Mouse (Mus musculus) regulatory T cell (primary cell): ENCODE measurements around the gene Mlxip.

Experiments used
- in situ Hi-C: fragments of 300-600 bp; cut with MboI, MseI; formaldehyde crosslinking; loops from one replicate; pipeline ENCODE4 v1.15.1; 2025; ENCODE audit warnings: high pct_unique_total_duplicates

The Mlxip gene

DNA sequence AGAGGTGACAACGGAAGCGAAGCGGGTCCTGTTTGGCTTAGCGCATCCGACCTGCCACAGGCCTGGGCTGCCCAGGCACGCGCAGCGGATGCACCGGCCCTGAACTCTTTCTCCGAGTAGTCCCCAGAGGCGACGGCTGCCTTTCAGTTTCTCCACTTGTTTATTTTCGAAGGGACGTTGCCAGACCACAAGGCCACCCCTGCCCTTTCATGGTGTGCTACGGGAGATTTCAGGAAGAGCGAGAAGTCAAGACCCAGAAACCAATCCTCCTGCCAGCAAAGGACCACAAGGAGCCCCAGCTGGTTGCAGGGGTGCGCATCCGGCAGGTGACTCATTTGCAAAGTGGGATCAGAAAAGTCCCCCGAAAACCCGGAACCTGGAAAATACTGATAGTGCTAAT, 12.6 kb upstream of the Mlxip start:
- in situ Hi-C loops, result no loop called here

DNA sequence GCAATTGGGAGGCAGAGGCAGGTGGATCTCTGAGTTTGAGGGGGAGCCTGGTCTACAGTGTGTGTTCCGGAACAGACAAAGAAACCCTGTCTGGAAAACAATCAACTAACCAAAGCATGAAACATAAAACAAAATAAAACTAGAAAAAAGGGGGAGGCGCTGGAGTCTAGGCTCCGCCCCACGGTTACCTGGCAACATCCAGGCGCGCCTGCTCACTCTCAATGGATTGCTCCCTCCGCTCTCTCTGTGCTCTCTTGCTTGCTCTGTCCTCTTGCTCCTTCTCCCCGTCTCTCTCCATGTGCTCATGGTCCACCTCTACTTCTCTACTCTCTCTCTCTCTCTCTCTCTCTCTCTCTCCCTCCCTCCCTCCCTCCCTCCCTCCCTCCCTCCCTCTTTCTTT, 11.9 kb upstream of the Mlxip start:
- in situ Hi-C loops, result no loop called here

DNA sequence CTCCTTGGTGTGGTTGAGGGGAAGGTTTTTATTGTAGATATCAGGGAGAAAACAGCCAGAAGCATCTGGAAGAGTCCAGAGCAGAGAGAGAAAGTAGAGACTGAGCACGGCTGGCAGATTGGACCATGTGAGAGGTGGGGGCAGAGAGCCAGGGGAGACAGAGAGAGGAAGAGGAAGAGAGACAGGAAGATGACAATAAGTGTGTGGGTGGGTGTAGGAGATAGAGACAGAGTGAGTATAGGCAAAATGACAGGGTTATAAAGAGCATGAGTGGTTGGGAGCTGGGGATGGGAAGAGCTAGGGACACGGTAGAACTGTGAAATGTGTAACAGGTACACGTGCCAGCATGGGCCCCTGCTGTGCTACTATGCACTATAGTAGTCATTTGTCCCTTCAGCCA, 6.1 kb upstream of the Mlxip start:
- in situ Hi-C loops, result no loop called here

DNA sequence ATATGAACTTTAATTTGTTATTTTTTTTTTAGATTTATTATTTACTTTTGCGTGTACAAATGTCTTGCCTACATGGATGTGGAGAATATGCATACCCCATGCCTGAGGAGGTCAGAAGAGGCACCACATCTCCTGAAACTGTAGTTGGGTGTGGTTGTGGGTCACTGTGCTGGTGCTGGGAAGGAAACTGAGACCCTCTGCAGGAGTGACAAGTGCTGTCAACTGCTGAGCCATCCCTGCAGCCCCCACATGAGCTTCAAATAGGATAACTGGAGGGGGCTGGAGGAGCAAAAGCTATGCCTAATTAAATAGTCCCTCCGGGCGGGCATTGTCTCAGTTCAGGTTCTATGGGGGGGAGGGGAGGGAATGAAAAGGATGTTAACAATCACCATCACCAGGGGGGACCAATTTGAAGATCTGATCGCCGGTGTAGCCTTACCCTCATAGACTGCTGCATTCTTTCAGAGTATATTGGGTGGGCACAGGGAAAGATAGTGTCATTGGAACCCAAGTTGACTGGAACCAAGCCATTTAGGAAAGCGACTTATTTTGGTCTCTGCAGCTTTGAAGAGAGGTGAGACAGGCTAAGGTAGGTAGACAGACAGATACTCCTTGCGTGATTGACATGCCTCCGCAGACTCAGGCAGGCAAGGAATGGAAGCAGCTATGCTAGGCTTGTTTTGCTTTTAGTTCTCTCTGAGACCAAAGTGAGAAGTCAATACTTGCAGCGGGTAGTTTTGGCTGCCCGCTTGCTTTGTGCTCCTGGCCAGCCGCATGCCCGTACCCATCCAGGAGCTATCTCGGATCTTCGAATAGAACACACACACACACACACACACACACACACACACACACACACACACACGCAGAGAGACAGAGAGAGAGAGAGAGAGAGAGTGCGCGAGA, 3.8 kb upstream of the Mlxip start:
- in situ Hi-C loops, result loop anchor here (10.0 kb wide), 1 partner anchor 1044 kb away; the partner anchor contains the start of gene Kmt5a

DNA sequence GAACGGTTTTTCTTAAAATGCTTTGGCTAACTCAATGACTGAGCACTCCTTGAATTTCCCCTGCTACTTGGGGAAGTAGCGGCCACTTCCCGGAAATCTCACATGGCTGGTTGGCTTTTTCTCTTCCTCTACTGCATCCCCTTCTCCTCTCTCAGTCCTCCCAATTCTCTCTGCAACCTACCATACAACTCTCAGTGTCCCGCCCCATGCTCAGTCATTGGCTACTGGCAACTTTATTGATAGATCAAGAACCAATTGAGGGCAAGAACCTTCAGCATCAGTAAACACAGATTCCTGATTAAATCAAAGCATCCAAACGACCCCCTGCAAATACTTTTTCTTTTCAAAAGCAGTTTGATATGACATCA, 3.2 kb upstream of the Mlxip start:
- in situ Hi-C loops, result loop anchor here (10.0 kb wide), 1 partner anchor 1043 kb away; the partner anchor contains the start of gene Kmt5a

DNA sequence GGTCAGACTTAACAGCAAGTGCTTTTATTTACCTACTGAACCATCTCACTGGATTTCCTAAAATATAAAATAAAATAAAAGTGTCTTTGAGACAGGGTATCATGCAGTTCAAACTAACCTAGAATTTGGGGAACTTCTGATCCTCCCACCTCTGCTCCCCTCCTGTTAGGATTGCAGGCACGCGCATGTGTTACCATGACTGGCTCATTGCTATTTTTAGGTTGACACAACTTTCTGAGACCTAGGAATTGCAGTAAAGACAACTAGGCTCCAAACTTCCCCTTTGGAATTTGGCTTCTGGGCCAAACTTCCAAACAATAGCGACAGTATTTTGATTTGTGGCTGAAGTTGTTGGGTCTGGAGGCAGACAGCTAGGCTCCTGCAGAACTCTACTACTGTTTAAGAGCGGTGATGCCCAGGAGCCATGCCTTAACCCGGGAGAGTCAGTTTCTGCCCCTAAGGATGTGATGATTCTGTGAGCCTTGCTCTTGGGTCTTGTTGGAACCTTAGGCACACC, 754 bp upstream of the Mlxip start:
- in situ Hi-C loops, result loop anchor here (10.0 kb wide), 1 partner anchor 1041 kb away; the partner anchor contains the start of gene Kmt5a

DNA sequence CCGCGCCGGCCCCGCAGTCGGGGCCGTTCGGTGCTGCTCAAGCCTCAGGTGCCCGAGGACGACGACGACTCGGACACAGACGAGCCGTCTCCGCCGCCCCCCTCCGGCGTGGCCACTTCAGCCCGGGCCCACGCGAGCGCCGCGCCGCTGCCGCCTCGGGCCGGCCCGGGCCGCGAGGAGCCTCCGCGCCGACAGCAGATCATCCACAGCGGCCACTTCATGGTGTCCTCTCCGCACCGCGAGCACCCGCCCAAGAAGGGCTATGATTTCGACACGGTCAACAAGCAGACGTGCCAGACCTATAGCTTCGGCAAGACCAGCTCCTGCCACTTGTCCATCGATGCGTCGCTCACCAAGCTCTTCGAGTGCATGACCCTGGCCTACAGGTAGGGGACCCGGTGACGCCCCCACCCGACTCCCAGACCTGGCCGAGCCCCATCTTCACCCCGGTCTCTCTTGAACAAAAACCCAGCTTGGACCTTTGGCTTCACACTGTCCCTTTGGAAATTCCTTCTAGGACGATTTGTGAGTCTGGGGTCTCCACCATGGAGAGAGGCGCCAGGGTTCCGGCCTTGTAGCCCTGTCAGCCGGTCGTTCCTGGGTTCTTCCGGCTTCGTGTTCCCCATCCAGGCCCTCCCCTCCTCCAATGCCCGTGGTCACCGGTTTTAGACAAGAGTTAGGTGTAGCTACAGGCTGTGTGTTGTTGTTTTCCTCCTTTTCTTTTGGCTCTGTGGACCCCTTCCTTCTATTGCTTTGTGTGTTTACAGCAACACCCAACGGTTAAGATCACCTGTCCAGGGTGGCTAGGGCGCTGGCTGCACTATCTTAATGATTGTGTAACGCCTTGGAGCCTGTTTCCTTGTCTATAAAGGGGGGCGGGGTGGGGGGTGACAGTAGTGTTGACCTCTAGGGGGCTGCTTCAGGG, 621 bp downstream of the Mlxip start:
- in situ Hi-C loops, result loop anchor here (10.0 kb wide), 1 partner anchor 1040 kb away; the partner anchor contains the start of gene Kmt5a

DNA sequence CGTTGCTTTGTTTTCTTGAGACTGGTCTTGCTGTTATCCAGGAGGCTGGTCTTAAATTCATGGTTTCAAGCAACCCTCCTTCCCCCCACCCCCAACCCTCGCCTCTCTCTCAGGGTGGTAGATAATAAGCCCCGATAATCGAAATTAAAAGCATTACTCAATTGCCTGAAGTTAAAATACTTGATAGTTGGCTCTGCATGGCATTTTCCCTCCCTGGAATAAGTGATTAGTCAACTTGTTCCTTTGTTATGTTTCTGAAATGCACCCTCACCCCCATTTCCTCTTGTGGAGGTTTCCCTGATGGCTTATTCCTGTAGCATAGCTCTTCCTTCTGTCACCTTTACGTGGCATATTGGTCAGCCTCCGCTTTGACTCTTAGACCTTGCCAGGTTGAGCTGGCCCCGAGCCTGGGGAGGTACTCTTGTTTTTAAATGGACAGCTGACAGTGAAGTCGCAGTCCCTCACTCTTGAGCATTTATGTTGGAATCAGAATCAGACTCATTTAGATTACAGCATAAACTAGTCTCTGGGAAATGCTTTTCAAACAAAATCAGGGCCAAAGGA, 2.4 kb downstream of the Mlxip start:
- in situ Hi-C loops, result loop anchor here (10.0 kb wide), 1 partner anchor 1038 kb away; the partner anchor contains the start of gene Kmt5a

DNA sequence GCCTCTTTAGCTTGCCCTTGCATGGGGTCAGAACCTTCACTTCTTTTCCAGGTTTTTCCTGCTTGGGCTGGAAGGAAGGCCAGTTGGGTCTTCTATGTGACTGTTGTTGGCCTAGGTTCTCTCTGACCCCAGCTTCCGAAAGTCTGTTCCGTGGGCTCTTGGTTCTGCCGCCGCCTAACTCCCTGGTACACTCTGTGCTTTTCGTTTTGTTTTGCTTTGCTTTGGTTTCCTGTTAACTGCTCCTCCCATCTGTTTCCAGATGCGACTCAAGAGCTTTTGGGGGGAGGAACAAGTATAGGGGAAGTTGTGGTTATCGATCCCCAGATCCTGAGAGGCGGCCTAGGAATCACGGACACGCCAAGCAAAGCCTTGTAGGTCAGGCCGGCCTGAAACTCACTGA, 3.2 kb downstream of the Mlxip start:
- in situ Hi-C loops, result loop anchor here (10.0 kb wide), 1 partner anchor 1037 kb away; the partner anchor contains the start of gene Kmt5a

DNA sequence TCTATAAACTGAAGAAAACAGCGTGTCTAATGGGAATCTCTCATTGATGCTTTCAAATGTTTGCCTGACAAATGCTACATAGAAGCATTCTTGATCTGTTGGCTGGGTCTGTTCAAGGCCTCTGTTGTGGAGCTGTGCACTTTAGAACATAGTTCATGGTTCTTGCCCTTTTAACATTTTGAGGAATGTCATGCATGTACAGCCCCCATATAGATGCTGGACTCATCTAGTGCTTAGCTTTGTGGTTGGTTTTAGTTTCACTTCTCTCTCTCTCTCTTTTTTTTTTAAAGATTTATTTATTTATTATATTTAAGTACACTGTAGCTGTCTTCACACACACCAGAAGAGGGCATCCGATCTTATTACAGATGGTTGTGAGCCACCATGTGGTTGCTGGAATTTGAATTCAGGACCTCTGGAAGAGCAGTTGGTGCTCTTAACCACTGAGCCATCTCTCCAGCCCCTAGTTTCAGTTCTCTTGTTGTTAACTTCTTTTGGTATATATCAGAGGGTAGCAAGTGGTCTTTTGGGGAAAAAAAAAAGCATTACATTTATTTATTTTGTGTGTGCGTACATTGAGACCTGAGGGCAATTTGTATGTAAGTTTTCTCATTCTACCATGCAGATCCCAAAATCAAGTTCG, 4.4 kb downstream of the Mlxip start:
- in situ Hi-C loops, result loop anchor here (10.0 kb wide), 1 partner anchor 1036 kb away; the partner anchor contains the start of gene Kmt5a

DNA sequence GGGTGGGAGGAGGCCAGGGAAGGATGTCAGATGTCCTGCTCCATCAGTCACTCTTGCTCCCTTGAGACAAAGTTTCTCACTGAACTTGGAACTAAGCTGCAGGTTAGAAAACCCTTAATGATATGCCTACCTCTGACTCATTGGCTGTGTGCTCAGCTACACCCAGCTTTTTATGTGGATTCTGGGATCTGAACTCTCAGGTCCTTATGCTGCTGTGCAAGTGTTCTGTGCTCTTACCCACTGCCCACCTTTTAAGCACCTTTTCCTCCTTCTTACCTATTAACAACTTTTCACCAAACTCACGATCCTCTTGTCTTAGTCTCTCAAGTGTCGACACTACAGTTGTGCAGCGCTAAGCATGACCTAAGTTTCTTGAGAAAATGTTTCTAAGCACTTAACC, 9.9 kb downstream of the Mlxip start:
- in situ Hi-C loops, result no loop called here

DNA sequence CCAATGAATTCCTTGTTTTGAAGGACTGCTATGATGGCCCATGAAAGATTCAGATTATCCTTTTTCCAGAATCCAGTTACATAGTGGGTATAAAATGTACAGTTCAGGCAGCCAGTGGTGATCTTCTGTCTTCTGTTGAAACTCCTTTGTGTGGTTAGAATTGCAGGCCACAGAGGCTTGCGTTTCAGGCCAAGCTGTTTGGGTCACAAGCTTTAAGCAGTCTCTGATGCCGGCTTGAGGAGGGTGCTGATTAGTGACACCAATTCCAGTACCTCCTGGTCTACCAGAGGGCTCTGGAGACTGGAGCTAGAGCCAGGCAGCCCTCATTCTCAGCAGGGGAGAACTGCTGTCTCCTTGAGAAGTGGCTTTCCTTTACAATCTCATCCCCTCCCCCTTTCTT, 12.4 kb downstream of the Mlxip start:
- in situ Hi-C loops, result no loop called here

DNA sequence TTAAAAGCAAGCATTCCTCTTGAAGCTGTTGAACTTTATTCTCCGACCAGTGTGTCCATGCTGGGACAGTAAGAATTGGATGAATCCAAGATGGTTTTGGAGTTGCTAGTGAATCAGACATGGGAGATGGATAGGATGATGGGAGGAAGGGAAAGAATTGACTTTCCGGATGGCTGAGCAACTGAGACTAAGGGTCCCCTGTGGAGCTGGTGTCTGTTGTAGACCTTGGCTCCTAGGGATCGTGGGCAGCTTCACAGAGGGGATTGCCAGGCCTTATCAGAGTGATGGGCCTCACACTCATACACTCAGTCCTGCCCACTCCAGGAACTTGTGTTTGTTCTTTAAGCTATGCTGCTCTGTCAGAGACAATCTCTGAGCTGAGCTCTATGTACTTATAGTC, 13.6 kb downstream of the Mlxip start:
- in situ Hi-C loops, result no loop called here

DNA sequence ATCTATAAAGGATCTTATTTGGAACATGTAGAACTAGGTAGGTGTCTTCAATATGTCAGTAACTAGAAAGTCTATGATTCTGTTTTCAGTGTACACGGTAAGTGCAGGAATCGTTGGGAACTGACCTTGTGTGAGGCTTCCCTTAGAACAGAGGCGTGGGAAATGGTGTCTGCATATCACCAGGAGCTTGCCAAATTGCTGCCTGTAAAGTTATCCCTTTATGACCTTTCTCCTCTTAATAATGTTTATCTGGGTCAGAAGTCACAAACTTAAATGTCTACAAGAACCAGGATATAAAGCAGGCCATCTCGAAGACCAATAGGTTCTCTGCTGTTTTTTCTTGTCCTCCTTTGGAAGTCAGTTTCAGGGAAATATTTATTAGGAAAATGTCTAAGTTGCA, 17.6 kb downstream of the Mlxip start:
- in situ Hi-C loops, result no loop called here

DNA sequence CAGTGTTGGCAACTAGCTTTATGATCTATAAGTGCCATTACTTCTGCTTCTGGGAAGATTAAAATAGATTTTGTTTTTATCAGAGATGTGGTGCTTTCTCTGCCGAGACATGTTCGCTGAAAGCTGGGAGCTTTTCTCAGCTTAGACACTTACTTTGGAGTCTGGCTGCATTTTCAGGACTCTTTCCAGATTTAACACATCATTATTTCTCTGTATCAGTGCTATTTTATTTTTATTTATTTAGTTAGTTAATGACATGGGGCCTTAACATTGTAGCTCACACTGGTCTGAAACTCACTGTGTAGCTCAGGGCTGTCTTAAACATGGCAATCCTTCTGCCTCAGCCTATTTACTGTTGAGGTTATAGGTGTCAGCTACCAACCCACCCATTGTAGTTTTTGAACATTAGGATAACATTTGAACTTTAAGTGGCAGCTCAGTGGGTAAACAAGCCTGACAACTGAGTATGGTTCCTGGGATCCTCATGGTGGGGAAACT, 19.3 kb downstream of the Mlxip start:
- in situ Hi-C loops, result no loop called here

DNA sequence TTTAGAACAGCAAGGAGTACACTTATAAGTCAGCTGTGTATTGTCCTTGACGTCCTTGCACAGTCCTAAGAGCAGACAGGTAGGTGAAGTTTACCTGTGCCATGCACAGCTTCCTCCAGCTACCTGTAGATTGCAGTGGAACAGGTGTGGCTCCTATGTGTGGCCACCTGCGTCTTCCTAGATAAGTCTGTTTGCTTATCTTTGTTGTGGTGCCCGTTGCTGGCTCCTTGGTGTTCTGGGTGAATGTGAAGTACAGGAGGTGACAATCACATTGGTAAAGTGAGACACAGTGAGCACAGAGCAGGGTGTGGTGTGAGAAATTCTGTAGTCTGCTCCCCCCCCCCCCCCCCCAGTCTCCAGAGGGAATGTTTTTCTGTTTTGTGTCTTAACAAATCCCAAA, 21.6 kb downstream of the Mlxip start:
- in situ Hi-C loops, result no loop called here

DNA sequence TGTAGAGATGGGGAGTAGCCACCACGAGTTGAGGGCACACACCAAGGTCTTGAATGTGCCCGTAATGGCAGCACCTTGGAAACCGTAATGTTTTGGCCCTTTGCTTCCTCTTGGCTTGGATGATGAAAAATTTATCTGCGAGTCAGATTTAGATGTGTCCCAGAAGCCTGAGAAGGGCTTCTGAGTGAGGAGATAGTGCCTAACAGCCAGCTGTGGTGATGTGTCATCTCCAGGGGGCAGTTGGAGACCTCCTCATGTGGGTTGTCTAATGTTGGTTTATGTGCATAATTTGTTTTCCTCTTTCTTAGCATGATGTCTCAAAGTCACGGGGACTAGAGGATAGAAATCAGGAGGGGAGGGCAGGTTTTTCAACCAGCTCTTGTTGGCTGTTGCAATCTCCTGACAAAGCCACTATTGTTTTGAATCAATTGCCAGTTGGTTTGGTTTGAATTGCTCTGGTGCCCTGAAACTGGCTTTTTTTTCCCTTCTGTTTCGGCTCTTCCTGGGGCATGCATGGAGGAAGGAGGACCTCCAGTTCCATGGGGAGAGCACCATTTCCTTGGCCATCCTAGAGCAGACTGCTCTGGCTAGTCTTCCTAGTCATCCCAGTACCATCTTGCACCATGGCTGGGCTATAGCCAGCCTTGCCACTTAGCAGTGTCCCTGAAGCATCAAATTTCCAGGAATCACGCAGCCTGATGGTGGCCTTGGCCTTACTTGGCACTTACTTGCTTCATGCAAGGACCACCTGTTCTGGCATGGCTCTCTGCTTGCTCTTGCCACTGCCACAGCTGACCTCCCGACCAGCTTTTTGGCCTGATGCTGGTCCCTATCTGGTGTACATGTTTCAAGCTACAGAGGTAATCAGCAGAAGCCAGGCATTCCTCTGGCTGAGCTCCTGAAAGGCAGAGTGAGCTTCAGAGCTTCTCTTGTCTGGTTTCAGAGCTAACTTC, 22.2 kb downstream of the Mlxip start:
- in situ Hi-C loops, result no loop called here

DNA sequence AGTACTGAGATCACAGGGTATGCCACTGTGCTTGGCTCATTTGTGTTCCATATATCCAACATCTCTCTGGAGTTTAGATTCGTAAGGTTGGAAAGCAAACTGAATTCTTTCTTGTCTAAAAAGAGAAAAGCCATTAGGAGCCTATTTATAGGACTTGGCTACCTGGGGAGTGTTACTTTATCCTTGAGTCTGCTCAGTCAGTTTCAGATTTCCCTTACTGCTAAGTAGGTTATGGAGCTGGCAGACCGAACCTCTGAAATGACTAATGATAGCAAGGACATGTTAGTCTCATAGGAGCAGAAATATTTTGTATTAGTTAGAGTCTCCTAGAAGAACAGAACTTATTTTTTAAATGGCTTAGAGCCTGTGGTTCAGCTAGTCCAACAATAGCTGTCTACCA, 29.3 kb downstream of the Mlxip start:
- in situ Hi-C loops, result no loop called here

DNA sequence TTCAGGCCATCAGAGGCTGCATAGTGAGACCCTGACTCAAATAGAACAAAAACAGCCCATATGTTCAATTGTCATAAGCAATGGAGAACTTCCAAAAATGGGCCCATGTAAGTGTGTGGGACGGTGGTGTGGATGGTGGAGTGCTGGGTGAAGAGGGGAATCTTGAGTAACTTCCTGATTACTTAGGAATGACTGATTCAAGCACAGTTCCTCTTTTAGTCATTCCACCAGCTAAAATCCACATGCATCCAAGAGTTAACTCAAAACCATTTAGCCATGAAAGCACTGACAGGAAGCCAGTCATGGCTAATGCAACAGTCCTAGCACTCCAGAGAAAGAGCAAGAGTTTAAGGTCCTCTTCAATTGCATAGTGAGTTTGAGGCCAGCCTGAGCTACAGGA, 33.0 kb downstream of the Mlxip start:
- in situ Hi-C loops, result no loop called here
